Mouse (Mus musculus): ENCODE measurements around the gene Ppp1r3g. TPM values are rescaled to one million over a fixed set of nuclear protein-coding genes. Genes with fewer than 3 reads are reported as not detected.
"Not testable (repeated sequence)": the region's sequence is repeated elsewhere in the genome, so short reads cannot be mapped to it uniquely, and the experiment has no call there.

The Ppp1r3g gene
- total RNA-seq (2022), result under 1 TPM in 1 of 4 experiments, not detected in 3; 0.10 TPM

DNA sequence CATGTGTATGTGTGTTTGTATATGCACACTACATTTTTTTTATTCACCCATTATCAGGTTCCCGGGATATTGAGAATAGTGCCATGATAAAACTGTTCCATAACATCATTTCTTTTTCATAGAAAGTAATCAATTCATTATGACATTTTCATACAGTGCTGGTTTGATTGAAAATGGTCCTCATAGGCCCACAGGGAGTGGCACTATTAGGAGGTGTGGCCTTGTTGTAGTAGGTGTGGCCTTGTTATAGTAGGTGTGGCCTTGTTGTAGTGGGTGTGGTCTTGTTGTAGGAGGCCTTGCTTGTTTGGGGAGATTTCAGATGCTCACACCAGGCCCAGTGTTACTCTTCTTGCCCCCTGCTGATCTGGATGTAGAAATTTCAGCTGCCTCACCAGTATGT is at the start of gene Ppp1r3g:
Gene Ppp1r3g (plus strand): TSS at position 301 of the 400 bp plus-strand sequence.
- no peak for DNase-seq (ENCODE audit: low spot score in 2 of 2)

DNA sequence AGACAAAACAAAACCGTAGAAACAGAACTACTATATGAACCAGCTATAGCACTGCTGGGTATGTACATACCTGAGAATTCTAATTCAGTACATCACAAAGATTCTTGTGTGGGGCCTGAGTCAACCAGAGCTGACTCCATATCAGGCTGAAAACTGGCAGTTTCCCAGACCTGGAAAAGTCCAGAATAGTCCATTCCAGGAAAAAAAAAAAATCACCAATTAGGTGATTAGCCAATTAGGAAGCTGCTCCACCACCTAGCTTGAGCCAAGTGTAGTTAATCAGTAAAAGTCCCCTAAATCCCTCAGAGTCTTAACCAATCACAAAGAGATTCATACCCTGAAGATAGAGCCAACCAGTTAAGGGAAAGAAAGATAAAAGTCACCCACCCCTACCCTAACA is 47.2 kb upstream of the Ppp1r3g start:
- DNase-seq (ENCODE audit: low spot score in 2 of 2), result no peak

DNA sequence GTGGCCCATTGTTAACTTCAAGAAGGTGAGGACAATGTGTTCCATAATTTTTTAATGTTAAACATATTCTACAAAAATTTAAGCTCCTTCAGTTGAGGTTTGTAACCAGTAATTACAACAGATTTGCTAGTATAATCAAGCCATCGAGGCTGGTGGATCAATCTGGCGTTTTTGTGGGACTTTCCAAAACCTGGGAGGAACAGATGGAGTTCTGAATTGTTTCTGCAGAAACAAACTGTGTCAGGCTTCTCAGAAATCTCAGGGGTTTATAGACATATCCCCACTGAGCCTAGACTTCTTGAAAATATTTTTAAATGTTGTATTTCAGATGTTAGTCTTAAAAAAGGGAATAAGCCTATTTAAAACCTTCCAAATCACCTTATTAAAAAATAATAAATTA is 20.6 kb upstream of the Ppp1r3g start:
- no peak for DNase-seq (ENCODE audit: low spot score in 2 of 2)

DNA sequence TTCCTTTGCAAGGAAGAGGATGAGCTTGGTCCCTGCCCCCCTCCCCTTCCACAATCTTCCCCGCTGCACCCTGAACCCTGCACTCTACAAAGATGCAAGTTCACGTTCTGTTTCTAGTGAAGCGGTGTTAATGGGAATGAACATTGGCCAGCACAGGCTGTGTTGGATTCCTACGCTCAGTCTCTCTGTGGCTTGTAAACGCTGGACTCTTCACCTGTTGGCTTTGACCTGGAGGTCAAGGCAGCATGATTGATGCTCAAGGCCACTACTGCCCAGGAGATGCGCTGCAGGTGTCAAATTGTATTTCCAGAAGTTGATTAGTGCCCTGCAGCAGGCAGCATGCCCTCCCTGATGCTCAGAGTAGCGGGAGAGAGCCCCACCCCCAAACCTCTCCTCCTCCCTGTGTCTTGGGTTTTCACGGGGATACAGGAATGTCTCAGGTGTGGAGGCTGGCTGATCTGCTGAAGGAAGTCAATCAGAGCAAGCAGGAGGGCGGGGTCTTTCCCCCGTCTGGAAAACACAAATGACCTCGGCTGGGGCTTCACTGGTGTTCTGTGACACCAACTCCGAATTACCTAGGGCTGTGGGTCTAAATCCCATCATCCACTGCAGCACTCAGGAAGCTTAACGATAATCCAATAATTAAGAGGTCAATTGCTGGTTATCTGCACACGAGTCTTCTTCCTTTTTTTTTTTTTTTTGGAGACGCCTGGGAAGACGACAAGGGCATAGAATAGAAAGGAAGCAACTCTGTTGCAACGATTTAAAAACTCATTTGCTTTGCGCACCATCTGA is 18.6 kb upstream of the Ppp1r3g start:
- DNase-seq (ENCODE audit: low spot score in 2 of 2), result no peak

DNA sequence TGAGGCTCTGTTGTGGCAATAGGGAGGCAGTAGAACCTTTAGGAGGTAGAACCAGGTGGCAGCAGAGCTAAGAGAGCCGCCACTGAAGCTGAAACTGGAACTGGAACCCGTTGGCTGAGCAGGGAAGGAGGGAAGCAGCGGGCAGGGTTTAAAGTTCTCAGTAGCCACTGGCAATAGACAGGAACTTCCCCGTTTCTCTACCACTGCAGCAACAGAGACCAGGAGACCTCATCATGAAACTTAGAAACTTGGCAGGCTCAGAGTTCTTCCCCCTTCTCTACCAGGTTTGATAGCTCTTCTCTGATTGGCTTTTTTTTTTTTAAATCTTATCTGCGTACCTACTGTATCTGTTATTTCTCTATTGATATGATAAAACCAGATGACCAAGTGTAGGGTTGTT is 17.7 kb upstream of the Ppp1r3g start:
- DNase-seq (ENCODE audit: low spot score in 2 of 2), result no peak

DNA sequence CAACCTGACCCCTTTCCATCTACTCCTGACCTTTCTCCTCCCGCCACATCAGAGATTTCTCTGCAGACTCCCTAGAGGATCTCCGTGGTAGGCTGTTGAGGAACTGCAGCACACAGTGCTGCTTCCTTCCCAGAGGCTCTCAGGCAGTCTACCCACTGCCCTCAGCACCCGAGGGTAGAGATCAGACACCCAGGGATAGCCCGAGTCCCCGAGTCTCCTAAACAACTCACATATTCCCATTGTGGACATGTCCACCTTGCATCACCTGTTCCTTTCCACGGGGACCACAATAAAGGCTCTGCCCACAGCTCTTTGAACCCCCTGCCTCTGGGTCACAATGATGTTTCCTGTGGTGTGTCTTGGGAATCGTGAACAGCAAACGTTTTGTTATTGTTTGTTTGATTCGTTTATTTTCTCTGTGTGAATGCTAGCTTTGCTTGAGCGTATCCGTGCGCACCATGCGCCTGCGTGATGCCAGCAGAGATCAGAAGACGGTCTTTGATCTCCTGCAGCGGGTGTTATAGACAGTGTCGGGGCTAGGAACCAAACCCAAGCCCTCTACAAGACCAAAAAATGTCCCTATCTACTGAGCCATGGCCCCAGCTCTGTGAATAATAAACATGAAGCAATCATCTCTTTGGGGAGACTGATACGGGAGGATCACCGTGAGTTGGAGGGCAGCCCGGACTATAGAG is 11.8 kb upstream of the Ppp1r3g start:
- no peak for DNase-seq (ENCODE audit: low spot score in 2 of 2)

DNA sequence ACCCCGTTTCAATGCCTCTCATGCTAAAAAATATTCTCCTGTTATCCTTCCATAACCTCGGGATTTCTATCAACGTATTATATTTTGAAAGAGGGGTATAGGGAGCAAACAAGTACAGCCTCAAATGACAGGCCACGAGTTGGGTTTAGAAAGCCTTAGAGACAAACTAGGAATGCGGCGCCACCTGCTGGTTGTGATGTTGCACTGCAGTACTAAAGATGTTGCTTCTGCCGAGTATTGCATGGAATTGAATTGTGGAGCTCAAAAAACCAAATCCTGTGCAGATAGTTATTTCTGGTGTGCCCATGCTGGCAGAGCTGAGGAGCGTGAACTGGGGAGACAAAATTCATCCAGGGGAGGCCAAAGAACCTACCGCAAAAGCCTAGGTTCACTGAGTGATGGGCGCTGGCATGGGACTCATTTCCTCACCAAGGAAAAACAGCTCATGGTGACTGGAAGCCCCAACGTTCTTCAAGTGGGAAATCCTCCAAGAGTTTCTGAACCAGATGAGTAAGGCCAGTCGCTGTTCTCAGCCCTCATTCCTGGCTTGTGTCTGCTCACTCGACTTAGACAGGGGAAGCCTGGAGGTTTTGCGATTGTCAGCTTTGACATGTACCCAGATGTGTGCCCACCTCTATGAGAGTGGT is 11.2 kb upstream of the Ppp1r3g start:
- DNase-seq (ENCODE audit: low spot score in 2 of 2), result peak; percentile 16 to 23

DNA sequence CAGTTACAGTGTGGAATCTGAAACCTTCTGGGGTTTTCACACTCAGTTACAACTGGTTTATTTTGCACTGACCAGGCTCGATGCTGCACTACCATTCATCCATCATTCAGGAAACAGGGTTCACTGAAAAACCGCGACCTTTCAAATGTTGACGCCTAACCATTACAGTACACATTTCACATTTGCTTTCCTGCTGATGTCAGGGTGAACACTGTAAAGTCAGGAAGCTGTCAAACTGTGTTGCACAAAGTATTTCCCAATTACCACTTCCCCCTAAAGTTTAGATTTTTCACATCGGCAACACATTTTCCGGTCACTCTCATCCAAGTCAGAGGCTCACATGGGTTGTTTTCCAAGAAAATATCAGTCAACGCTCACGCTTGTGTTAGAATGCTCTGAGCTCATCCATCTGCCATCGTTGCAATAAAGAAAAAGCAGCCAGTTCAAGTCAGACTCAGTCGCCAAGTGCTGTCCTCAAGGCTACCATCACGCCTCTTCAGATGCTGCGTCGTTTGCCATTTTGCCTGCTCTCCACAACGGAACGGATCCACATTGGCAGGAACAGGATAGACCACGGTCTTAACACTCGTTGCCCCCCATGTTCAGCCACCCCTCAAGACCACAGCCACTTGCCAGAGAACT is 8.7 kb upstream of the Ppp1r3g start:
- DNase-seq (ENCODE audit: low spot score in 2 of 2), result no peak

DNA sequence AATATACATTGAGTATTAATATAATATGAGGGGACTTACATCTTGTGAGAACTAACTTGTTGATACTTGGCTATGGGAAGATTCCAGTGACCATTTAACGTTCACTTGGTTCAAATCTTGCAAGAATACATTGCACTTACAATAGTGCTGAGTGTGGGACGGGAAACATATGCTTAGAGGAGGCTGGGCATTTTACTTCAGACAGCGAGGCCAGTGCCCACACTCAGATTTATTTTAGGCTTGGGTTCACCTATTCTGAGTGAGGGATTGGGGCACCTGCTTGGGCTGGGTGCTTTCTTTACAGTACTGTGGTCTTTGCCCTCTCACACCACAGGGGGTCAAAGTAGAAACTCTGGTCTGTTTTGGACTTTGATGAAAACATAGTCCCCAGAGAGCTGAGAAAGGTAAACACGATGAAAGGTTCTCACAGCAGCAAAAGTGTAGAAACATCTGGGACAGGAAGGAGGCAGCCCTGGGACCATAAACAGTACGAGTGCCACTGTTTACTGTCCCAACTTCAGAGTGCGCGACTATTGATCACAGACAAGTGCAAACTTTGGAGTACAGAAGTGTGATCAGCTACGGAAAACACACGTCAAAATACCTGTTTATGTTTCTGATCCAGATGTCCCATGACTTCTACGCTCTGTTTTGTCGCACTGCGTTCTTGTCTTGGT is 890 bp downstream of the Ppp1r3g start:
- DNase-seq (ENCODE audit: low spot score in 2 of 2), result no peak

DNA sequence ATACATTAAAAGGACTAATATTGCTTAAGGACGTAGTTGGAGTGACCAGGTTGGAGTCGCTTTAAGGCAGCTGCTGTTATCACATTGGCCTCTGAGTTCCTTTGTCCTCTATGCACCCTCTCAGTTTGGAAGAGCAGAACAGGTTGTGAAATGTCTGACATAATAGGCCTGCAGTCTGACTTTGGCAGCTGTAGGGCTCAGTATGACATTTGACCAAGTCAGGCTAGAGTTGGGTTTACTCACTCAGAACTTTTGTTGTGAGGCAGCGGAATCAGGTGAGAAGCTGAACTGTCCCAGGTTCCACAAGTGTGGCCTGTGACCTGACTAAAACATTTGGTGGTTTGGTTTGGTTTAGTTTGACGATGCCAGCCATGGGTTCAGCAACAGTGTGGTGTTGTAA is 4.9 kb downstream of the Ppp1r3g start:
- no peak for DNase-seq (ENCODE audit: low spot score in 2 of 2)

DNA sequence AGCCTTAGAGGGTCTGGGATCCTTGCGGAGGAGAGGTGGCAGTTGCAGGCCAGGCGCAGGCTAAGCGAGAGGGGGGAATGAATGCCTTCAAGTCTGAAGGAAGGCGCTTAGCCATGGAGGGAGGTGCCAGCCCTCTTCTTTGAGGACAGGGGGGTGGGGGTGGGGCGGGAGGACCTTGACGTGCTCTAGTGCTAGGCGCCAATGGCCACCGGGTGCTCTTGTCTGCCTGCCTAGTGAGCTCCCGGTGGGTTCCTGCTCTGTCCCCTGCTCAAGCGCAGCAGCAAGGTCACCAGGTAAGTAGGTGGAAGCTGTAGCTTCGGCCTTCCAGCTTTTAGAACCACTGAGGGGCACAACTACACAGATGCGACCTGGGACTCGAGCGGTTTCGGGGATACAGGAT is 9.1 kb downstream of the Ppp1r3g start:
- DNase-seq (ENCODE audit: low spot score in 2 of 2), result no peak

DNA sequence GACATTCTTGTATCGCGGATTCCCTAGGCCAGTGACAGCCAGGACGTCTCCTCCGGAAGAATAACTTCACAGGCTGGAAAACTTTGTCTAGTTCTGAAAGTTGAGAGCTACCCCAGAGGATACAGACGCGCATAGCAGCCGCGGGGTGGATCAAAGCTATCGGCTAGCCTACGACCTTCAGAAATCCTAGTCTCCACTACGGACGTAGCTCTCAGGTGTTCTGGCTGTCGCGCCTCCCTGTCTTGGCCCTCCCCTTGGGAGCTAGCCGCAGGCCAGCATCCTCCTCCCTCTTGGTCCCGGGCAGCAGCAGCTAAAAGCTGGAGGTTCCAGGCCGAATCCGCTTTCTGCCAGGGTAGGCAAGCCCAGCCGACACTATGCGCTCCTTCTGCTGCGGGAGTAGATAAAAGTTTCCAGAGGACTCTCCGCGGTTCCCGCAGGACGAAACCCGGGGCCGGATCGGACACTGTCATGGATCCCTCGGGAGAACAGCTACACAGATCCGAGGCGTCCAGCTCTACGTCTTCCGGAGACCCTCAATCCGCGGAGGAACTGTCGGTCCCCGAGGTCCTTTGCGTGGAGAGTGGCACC is 9.6 kb downstream of the Ppp1r3g start:
- DNase-seq (ENCODE audit: low spot score in 2 of 2), result no peak

DNA sequence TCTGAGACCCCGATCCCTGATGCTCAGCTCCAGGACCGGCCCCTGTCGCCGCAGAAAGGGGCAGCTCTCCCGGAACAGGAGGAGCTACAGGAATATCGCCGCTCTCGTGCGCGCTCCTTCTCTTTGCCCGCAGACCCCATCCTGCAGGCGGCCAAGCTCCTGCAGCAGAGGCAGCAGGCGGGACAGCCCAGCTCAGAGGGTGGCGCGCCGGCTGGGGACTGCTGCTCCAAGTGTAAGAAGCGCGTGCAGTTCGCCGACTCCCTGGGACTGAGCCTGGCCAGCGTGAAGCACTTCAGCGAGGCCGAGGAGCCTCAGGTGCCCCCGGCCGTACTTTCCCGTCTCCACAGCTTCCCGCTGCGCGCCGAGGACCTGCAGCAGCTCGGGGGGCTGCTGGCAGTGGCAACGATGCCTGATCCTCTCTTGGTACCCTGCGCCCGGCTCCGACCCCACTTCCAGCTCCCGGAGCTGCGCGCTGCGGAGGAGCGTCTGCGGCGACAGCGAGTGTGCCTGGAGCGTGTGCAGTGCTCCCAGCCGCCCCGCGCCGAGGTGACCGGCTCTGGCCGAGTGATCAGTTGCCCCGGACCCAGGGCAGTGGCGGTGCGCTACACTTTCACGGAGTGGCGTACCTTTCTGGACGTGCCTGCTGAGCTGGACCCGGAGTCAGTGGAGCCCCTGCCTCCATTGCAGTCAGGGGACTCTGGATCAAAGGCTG is 10.2 kb downstream of the Ppp1r3g start:
- DNase-seq (ENCODE audit: low spot score in 2 of 2), result no peak

DNA sequence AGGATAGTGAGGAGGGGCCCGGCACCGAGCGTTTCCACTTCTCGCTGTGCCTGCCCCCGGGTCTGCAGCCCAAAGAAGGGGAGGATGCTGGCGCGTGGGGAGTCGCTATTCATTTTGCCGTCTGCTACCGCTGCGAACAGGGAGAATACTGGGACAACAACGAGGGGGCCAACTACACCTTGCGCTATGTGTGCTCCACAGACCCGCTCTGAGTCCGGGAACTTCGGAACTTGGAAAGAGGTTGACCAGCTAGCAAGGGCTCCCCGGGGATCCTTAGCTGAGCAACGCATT is 10.7 kb downstream of the Ppp1r3g start:
- DNase-seq (ENCODE audit: low spot score in 2 of 2), result no peak

DNA sequence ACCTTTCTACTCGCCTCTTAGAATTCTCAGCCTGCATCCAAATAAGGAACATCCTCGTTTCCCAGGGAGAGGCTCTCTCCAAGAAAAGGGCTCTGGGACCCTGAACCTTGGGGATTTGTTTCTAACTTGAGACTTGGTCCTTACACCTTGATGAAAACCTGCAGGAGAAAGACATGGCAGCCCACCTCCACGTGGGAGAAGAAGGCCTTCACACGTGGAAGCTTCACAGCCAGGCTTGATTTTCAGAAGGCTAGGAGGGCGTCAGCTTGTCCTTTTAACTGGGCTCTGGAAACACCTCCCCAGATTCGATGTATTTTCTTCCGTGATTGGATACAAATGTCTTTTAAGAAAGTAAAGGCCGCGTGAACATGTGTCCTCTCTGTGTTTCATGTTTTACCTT is 11.2 kb downstream of the Ppp1r3g start:
- no peak for DNase-seq (ENCODE audit: low spot score in 2 of 2)

DNA sequence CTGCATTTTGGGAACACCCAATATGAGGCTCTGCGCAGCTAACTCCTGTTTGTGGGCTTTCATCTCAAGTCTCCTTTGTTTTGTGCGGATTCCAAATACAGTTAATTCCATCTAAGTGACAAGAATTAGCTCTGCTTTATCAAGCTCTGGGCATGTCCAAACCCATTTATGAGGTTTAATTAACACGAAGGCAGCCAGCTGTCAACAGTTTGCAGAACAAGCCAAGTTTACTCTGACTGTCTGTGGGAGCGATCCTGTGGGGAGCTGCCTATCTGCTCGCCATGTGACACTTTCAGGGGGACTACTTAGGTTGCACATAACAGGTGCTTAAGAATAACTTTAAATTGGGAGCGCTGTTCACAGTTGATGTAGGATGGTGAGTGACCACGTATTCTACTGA is 18.3 kb downstream of the Ppp1r3g start:
- no peak for DNase-seq (ENCODE audit: low spot score in 2 of 2)

DNA sequence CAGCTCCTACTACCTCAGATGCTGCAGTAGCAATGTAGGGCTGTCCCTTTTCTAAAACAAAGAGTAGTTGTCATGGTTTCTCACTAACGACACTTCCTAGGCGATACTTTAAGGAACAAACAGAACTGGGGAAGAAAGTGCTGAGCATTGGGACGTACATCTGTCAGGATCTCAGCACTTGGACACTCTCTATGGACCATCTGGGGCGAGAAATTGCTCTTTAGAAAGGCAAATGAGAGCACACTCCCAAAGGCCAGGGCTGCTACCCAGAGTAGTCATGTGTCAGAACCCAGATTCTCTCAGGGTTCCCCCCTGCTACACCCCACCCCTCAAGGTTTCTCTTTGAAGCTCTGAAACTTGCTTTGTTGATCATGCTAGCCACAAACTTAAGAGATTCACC is 21.8 kb downstream of the Ppp1r3g start:
- DNase-seq (ENCODE audit: low spot score in 2 of 2), result no peak

DNA sequence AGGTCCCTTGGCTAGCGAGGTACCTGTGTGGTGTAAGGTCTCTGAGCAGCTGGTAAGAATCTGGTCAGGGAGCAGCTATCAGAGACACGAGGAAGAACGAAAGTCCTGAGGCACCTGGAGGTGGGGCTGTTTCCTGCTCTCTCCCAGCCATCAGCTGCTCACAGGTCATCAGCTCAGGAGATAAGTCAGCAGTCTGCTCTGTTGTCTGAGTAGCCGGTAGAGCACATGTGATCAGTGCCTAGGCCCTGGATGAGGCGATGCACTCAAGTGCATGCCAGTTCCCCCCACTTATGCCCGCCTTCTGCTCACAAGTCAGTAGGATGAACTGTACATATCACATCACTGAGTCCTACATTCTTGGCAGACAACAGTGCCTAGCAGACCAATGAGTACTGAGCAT is 24.3 kb downstream of the Ppp1r3g start:
- no peak for DNase-seq (ENCODE audit: low spot score in 2 of 2)

DNA sequence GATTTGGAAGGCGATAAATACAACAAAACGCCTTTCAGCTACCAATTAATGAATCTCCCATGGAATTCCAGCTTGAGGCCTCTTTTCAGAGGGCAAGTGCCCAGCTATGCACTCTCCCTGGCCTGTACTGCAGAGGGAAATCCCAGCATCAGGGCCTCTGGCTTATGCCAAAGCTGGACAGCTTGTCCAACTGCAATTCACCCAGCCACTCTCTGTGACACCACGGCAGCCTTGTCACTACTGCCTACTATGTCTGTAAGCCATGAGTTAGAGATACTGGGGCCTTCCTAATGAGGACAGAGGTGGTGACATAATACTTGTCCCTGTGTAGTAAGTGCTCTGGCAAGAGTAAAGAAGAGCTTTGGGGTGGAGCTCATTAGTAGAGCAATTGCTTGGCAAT is 30.7 kb downstream of the Ppp1r3g start:
- no peak for DNase-seq (ENCODE audit: low spot score in 2 of 2)

DNA sequence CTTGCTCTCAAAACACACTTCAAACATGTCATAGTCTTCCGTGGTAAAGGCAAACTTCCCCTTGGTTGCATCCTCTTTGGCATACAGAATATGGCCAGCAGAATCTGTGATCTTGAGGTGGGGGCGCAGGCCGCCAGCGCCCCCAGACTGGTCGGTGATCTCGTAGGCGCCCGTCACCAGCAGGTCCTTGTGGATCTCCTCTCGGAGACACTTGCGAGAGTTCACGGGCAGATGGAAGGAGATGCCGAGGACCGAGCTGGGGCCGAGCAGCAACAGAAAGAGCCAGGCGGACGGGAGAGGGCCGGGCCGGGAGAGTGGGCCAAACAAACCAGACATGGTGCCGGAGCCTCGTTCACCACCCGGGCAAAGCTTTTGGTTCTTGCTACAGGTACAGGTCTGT is 32.5 kb downstream of the Ppp1r3g start:
- not testable (repeated sequence) for DNase-seq (ENCODE audit: low spot score in 2 of 2)

DNA sequence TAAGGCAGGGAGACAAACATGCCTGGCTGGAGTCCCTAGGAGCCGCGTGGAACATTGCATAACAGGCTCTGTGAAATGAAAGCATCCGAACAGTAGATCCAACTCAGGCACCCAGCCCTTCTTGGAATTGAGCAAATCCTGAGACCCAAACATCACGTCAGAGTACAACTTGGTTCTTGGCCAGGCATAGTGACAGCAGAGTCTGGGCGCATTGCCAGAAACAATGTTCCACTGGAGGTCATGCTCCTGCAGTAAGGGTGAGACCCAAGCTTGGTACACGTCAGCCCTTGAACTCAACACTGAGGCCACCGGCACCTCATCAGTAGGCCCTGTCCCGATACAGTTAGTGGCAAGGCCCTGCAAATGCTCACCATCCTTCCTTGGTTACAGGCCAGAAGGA is 35.4 kb downstream of the Ppp1r3g start:
- DNase-seq (ENCODE audit: low spot score in 2 of 2), result peak; percentile 62 to 66
